Mouse (Mus musculus): ENCODE results near the gene Gm17720. TPM values are rescaled to one million over a fixed set of nuclear protein-coding genes. Genes with fewer than 3 reads are reported as not detected.

Gene Gm17720
- polyA plus RNA-seq, 1 experiment from 2014 or later: not detected

Other genes starting within 250 kb of the Gm17720 start
- gene Phlpp2, start 234.2 kb downstream of the Gm17720 start, polyA plus RNA-seq (2015; fragmentation: Nextera tagmentation; extraction: Ambion mirVana): 1.5 TPM in 2 replicates
- gene Marveld3, start 140.6 kb downstream of the Gm17720 start, polyA plus RNA-seq (2015; fragmentation: Nextera tagmentation; extraction: Ambion mirVana): 0.58 and 0.69 TPM in 2 replicates
- gene Tat, start 112.3 kb downstream of the Gm17720 start, polyA plus RNA-seq (2015; fragmentation: Nextera tagmentation; extraction: Ambion mirVana): 64.5 and 108 TPM in 2 replicates
- gene Chst4, start 63.0 kb downstream of the Gm17720 start, polyA plus RNA-seq (2015; fragmentation: Nextera tagmentation; extraction: Ambion mirVana): 0.13 and 0.31 TPM in 2 replicates
- gene Zfp612, start 23.0 kb downstream of the Gm17720 start, polyA plus RNA-seq (2015; fragmentation: Nextera tagmentation; extraction: Ambion mirVana): 2.7 TPM in 2 replicates
- not detected in 2 replicates for gene Gm21964, start 1.5 kb downstream of the Gm17720 start, polyA plus RNA-seq (2015; fragmentation: Nextera tagmentation; extraction: Ambion mirVana)
- not detected in 2 replicates for gene Calb2, start 65.5 kb upstream of the Gm17720 start, polyA plus RNA-seq (2015; fragmentation: Nextera tagmentation; extraction: Ambion mirVana)
- gene Cmtr2, start 112.9 kb upstream of the Gm17720 start, polyA plus RNA-seq (2015; fragmentation: Nextera tagmentation; extraction: Ambion mirVana): 1.8 and 2.5 TPM in 2 replicates
- gene Hydin, start 164.2 kb upstream of the Gm17720 start, polyA plus RNA-seq (2015; fragmentation: Nextera tagmentation; extraction: Ambion mirVana): 0.01 and 0.04 TPM in 2 replicates